Mouse (Mus musculus) CH12.LX (cell line): Measurements from ENCODE around the gene Gosr1.

ENCODE experiments used
- BHLHE40 ChIP-seq: IDR thresholded peaks from 2 replicates; pipeline ENCODE4 v1.6.1; 2011; ENCODE audit warnings: mild to moderate bottlenecking, low read depth, low read length, improper control_type of control experiment
- CTCF ChIP-seq, 2 experiments: IDR thresholded peaks in 1 of 2; conservative IDR thresholded peaks in 1 of 2; 2 replicates each; pipeline ENCODE4 v1.5.1; 2011 to 2012; ENCODE audit warnings: low read depth in 2 of 2, low read length in 2 of 2, improper control_type of control experiment in 1 of 2, inconsistent platforms in 1 of 2, mild to moderate bottlenecking in 1 of 2, moderate library complexity in 1 of 2
- GABPA ChIP-seq: IDR thresholded peaks from 2 replicates; pipeline ENCODE4 v1.6.1; 2012; ENCODE audit warnings: low read depth, low read length, improper control_type of control experiment, inconsistent platforms; ENCODE audit not compliant: insufficient replicate concordance
- HCFC1 ChIP-seq: IDR thresholded peaks from 2 replicates; pipeline ENCODE4 v1.6.1; 2012; ENCODE audit warnings: low read depth, mild to moderate bottlenecking, inconsistent platforms, low read length, improper control_type of control experiment
- JUN ChIP-seq: IDR thresholded peaks from 2 replicates; pipeline ENCODE4 v1.6.1; 2011; ENCODE audit warnings: low read depth, mild to moderate bottlenecking, low read length, improper control_type of control experiment, moderate library complexity; ENCODE audit not compliant: insufficient read depth
- JUND ChIP-seq: conservative IDR thresholded peaks from 2 replicates; pipeline ENCODE4 v1.6.1; 2011; ENCODE audit warnings: low read depth, low read length, improper control_type of control experiment
- POLR2A ChIP-seq: IDR thresholded peaks from 2 replicates; pipeline ENCODE4 v1.6.1; 2011; ENCODE audit warnings: low read depth, mild to moderate bottlenecking, improper control_type of control experiment, low read length
- POLR2AphosphoS2 ChIP-seq: IDR thresholded peaks from 2 replicates; pipeline ENCODE4 v1.6.1; 2011; ENCODE audit warnings: low read depth, low read length, improper control_type of control experiment
- RAD21 ChIP-seq: IDR thresholded peaks from 2 replicates; pipeline ENCODE4 v1.6.1; 2011; ENCODE audit warnings: low read depth, mild to moderate bottlenecking, low read length, improper control_type of control experiment, moderate library complexity
- USF1 ChIP-seq: IDR thresholded peaks from 2 replicates; pipeline ENCODE4 v1.6.1; 2014; ENCODE audit warnings: low read depth, mild to moderate bottlenecking, inconsistent platforms, low read length, improper control_type of control experiment

- no peak for TF ChIP-seq HCFC1
- no peak for TF ChIP-seq USF1
- no peak for TF ChIP-seq RAD21
- TF ChIP-seq CTCF (conservative IDR thresholded peaks at IDR 0.05 in 1 of 2, IDR thresholded peaks at IDR 0.05 in 1 of 2; ENCODE audit: low read depth in 2 of 2, low read length in 2 of 2): no peak
- TF ChIP-seq POLR2A: no peak
- TF ChIP-seq JUND: no peak
- no peak for TF ChIP-seq BHLHE40
- no peak for TF ChIP-seq GABPA
- TF ChIP-seq POLR2AphosphoS2: no peak
- no peak for TF ChIP-seq JUN
These were observed 63.8 kb downstream of the Gosr1 start for GRCm38 (mm10) chr11:76699626-76700025.
